10 mouse cellular contexts compared by ENCODE assay signal in the genomic region with DNA sequence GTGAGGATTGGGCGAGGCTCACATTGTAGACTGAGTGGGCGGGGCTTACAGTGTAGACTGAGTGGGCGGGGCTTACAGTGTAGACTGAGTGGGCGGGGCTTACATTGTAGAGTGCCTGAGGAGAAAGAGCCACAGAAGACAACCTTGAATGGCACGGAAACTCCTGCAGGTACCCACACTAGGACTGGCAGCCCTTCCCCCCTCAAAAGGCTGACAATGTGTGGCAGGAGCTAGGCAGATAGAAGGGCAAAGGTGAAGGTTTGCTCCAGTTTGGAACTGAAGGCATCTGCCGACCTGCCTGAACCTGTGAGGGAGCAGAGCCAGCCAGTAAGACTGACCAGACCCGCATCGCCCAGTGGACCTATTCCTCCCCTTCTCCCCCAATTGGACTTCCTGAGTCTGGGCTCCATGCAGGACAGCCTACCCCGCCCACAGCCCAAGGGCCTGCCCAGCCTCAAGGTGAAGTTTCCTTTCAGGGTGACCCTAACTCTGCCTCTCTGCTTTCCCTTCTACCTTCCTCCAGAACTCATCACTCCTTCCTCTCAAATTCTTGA.
DNase-seq lines count a peak whose midpoint lies in the region; ATAC-seq and TF ChIP-seq lines count a peak whose summit lies in the region.
"Had no signal": no experiment of that assay in that cellular context is flagged by ENCODE, and none has a peak within 500 bp of the region (broad histone marks: within the 10 kb centered on the region; RNA-seq: fewer than 3 reads in every experiment).

No protein-coding gene starts in this region.

- H3K36me3 ChIP-seq in liver, postnatal 0 days (replicated peaks; ENCODE audit: insufficient read depth, low read length), result no peaks in the 10 kb centered on the region
- H3K36me3 ChIP-seq in E14TG2a.4 (ENCODE audit: insufficient read depth, low read length), result no peaks in the 10 kb centered on the region
- H3K36me3 ChIP-seq in liver, embryonic 11.5 days (ENCODE audit: control insufficient read depth, insufficient read depth, low read length), result no peaks in the 10 kb centered on the region
- H3K36me3 ChIP-seq: G1E had no signal

- 74% methylated on average over 9 of the region's 9 CpGs for WGBS in liver, postnatal 0 days (ENCODE audit: insufficient replicate concordance)
- WGBS in liver, embryonic 11.5 days, result 73% methylated on average over 9 of the region's 9 CpGs

- no peaks in the 10 kb centered on the region for H3K4me1 ChIP-seq in liver, postnatal 0 days (ENCODE audit: insufficient read depth)
- peaks cover 35% of the 10 kb centered on the region for H3K4me1 ChIP-seq in E14TG2a.4 (replicated peaks; ENCODE audit: low read depth, low read length)
- no peaks in the 10 kb centered on the region; the same call in 1 of the 2 replicates for H3K4me1 ChIP-seq in liver, embryonic 11.5 days (replicated peaks; ENCODE audit: control insufficient read depth, insufficient read depth, low read length)

- no peak overlapping the region for H3K4me3 ChIP-seq in liver, postnatal 0 days (ENCODE audit: low read depth, low read length)
- H3K4me3 ChIP-seq in E14TG2a.4 (replicated peaks; ENCODE audit: low read length), result peak overlapping the region; percentile 54
- H3K4me3 ChIP-seq in liver, embryonic 11.5 days (ENCODE audit: low read depth, low read length), result no peak overlapping the region

- no peaks in the 10 kb centered on the region for H3K27me3 ChIP-seq in liver, postnatal 0 days (ENCODE audit: insufficient read depth, low read length)
- H3K27me3 ChIP-seq in E14TG2a.4 (ENCODE audit: insufficient read depth, low read length), result 0 out of 2 replicates have a peak, but pooled peaks cover 3% of the 10 kb centered on the region
- H3K27me3 ChIP-seq in liver, embryonic 11.5 days (replicated peaks; ENCODE audit: control insufficient read depth, insufficient read depth, low read length), result no peaks in the 10 kb centered on the region

- no peak for TF ChIP-seq CTCF in liver, postnatal 0 days (IDR thresholded peaks at IDR 0.05; ENCODE audit: low read depth)
- no peak for TF ChIP-seq CTCF in E14TG2a.4 (conservative IDR thresholded peaks at IDR 0.05; ENCODE audit: low read length)

- intact Hi-C loops in heart, postnatal 36 days (cut with DNase I), result no loop called here

- H3K9me3 ChIP-seq in liver, postnatal 0 days (ENCODE audit: low read length), result no peaks in the 10 kb centered on the region
- H3K9me3 ChIP-seq in E14TG2a.4 (ENCODE audit: low read length), result peaks cover 7% of the 10 kb centered on the region
- H3K9me3 ChIP-seq in liver, embryonic 11.5 days (ENCODE audit: control insufficient read depth, low read length), result no peaks in the 10 kb centered on the region

- no peak overlapping the region for H3K27ac ChIP-seq in liver, postnatal 0 days (ENCODE audit: low read depth)
- H3K27ac ChIP-seq in liver, embryonic 11.5 days (ENCODE audit: low read depth, low read length), result no peak overlapping the region

- H3K9ac ChIP-seq in liver, postnatal 0 days (replicated peaks), result no peak overlapping the region
- no peak overlapping the region for H3K9ac ChIP-seq in liver, embryonic 11.5 days (ENCODE audit: low read depth, low read length)

- TF ChIP-seq EP300 in liver, postnatal 0 days (IDR thresholded peaks at IDR 0.05; ENCODE audit: low read depth), result no peak

- DNase-seq in liver (peak; percentile 33), WW6 (ENCODE audit: low read depth, low spot score) (peak; percentile 29)
- DNase-seq in liver, postnatal 0 days, result no peak
- DNase-seq in liver, embryonic 11.5 days (ENCODE audit: low spot score), result no peak
- DNase-seq in right cerebral cortex, postnatal 10 days (ENCODE audit: low spot score in 2 of 2), result no peak
- no peak for DNase-seq in heart, postnatal 36 days
- DNase-seq: adrenal gland, adult 2 months; lung, adult 18-20 months had no signal

- H3K4me2 ChIP-seq in liver, postnatal 0 days (ENCODE audit: low read depth, low read length), result no peak overlapping the region
- no peak overlapping the region for H3K4me2 ChIP-seq in liver, embryonic 11.5 days

- no peak for ATAC-seq in liver, postnatal 0 days
- 0 out of 2 replicates have a peak, but pooled peaks have one; percentile 4 for ATAC-seq in liver, embryonic 11.5 days (replicated peaks; ENCODE audit: low FRiP score)

Comparison
In these comparisons a context has a peak if more than half of its experiments do, and no peak if none do; other contexts are left out.
1. DNase-seq: peak in liver (single experiment) and WW6 (single experiment); none in liver, postnatal 0 days (single experiment), liver, embryonic 11.5 days (single experiment), right cerebral cortex, postnatal 10 days (0 of 2) and heart, postnatal 36 days (0 of 2).